Mouse (Mus musculus) fibroblast of lung, adult 2 months (primary cell): ENCODE results near the gene Ctnnb1.

ENCODE experiments used
- DNase-seq: peaks from one replicate; pipeline ENCODE4 v3.0.0-alpha.2; 2011; ENCODE audit warnings: low read depth

Gene Ctnnb1

DNA sequence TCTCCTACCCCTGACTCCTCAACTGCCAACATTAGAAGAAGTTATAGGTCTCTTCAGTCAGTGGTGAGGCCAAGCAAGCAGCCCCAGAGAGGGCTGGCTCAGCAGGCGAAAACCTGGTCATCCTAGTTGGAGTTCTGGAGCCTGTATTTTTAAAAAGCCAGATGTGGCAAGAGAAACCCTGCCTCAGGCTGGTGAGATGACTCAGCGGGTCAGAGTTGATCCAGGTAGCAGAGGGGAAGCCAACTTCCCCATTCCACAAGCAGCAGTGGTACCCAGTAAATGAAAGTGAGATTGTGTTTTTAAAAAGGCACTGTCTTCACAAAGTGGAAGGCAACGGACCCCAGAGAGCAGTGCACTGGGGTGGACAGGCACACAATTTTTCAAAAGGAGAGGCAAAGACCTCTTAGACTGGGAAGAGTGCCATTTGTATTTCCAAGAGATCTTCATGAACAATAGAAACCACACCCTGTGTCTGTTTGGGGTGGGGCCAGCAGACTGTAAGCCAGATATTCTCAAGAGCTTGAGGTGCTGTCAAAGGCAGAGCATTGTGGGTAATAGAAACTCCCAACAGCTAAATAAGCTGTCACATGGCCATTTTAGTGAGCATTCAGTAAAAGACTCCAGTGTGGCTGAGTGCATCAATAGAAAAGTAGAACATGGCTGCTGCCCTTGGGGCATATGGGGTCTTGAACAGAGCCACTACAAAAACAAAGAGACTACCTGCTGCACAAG lies 33.1 kb downstream of the Ctnnb1 start:
- DNase-seq: no peak

DNA sequence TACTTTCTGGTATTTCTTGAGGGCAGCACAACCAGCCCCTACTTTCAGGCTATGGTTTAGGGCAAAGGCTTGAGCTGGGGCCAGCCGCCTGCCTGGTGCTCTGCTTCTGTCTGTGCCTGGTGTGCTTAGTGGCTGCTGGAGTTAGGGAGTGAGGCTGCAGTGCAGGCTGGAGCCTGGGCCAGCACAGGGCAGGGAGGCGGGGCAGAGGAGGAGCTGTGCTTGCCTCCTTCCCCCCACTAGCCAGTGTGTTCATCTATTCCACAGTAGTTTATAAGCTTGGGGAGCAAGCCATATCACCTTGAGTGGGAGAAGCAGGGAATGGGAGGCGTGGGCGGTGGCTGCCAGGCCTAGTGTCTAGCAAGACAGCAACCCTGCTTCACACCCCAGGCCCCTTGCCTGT lies 34.1 kb downstream of the Ctnnb1 start:
- no peak for DNase-seq

DNA sequence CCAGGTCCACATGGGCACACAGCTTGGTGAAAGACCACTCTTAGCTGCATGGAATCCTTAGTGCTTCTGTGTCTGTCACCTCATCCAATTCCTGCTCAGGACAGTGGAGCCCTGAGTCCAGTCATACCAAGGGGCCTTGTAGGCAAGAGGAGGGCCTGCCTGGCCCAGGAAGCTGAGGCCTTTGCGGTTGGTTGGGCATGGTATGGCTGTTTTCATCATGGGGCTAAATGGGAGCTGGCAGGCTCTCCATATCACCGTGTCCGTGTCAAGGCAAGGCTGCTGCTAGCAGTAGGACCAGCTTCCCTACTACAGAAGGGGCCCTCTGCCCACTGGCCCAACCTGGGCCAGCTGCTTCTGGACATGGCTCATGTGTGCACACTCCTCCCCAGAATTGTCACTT lies 34.7 kb downstream of the Ctnnb1 start:
- no peak for DNase-seq

DNA sequence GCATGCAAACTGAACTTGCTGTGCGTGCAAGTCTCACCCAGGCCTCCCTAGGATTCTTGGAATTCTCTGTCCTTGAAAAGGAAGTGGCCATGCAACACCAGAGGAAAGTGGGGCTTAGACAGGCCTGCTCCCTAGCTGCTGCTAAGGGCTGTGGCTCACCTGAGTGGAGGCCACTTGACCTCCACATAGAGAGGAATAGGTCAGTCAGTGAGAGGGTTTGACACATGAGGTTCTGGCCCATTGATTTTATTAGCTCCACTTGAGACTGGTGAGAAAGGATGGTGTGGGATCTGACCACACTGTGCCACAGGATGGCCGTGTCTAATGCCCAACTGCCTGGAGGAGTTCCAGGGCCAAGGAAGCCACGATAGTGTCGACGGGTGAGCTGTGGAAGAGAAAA lies 35.2 kb downstream of the Ctnnb1 start:
- DNase-seq: no peak

DNA sequence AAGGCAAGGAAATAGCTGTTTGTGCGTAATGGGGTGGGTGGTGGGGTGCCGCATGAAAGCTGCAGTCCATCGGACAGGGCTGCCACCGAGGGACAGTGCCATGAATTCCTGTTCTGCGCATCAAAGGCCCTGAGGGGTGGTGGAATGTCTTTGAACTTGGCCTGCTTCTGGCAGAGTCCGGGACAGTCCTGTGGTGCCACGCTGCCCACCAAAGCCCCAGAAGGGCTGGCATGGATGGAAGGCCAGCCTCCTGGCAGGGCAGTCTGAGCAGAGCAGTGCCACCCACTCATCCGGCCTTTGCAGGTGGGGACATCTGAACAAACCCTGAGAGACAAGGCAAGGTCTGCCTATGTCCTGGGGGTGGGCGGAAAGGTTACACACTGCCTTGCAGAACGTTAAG lies 36.0 kb downstream of the Ctnnb1 start:
- DNase-seq: no peak

- DNase-seq: no peak
These were observed 44.1 kb downstream of the Ctnnb1 start for GRCm38 (mm10) chr9:120973026-120973515.

GRCm38 (mm10) chr9:120974209-120974608 lies 45.2 kb downstream of the Ctnnb1 start:
- DNase-seq: no peak

DNA sequence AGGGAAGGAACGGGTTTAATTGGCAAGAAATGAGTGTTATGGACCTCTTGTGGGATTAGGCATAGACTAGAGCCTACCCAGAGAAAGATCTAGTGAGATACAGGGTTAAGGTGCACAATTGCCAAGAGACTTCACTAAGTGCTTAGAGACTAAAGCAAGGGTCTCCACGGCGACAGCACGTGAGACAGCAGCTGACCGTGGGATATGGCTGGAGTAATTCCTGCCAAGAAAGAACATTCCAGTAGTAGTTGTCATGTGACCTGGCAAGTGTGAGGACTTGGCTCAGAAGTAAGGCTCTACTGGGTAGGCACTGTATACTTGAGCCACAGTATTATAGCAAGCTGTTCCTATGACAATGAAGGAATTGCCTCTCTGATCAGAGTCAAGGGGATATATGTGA lies 47.1 kb downstream of the Ctnnb1 start:
- peak; percentile 77 for DNase-seq

DNA sequence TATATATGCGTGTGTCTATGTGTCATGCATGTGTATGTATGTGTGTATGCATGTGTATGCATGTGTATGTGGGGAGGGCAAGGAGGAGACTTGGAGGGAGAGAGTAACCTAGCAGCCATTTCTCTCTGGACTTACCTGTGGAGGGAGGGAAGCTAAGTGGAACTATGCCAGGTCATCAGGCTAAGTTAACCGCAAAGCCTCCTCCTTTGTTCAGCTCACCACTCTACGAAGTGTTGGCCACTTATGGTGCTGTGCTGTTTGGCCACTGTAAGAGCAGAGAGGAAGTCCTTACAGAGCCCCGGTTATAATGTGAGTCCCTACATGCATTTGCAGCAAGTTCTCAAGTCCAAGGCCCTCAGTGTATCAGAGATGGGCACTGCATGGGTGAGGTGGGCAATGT lies 47.8 kb downstream of the Ctnnb1 start:
- DNase-seq: no peak

- DNase-seq: no peak
These were observed 52.8 kb downstream of the Ctnnb1 start for GRCm38 (mm10) chr9:120981777-120982176.

DNA sequence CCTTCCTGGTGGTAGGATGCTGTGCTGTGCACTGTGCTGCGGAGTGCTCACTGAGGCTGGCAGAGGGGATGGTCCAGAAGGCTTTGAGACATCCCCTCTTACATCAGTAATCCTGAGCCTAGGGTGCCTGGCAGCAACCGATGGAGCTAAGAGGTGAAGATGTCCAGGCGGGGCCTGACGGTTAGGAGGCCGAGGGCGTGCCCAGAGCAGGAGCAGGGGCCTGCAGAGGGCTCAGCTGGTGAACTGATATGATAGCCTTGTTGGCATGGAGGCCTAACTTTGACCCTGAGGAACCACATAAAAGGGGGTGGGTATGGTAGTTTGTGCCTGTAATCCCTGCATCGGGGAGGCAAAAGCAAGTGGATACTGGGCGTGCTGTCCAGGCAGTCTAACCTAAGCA lies 54.8 kb downstream of the Ctnnb1 start:
- no peak for DNase-seq

DNA sequence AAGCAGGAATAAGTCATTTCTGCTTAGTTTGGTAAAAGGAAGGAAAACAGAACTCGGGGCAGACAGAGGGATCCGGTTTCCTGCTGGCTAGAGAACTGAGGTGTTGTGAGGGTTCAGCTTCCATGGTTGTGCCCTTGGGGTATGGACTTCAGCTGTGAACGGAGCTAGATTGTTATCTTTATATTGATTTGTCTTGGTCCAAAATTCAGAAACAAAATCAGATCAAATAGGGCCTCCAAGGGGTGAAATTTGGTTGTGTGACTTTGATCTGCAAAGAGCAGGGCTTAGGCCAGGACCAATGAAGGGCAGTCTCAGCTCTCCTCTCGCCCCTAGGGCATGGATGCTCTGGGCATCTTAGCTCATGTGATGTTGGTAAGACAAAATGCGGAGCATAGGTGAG lies 55.5 kb downstream of the Ctnnb1 start:
- no peak for DNase-seq

- DNase-seq: no peak
These were observed 56.0 kb downstream of the Ctnnb1 start for GRCm38 (mm10) chr9:120985009-120985408.

- DNase-seq: no peak
These were observed 56.5 kb downstream of the Ctnnb1 start for GRCm38 (mm10) chr9:120985524-120985923.

DNA sequence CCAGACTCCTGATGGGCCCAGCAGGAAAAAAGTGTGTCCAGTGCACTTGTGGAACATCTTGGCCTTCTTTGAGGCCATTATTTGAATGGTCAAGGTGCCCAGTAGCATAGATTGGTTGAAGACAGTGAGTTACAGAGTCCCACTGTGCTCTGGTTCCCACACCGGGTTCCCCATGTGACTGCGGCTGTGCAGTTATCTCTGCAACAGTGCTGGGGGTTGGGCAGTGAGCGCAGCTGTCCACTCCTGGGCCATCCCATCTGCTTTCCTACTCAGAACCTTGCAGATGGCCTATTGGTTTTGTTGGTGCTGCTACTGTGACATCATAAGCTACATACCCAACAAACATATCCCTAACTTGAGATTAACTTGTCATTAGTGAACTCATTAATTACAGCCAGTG lies 57.2 kb downstream of the Ctnnb1 start:
- no peak for DNase-seq

- no peak for DNase-seq
These were observed 58.0 kb downstream of the Ctnnb1 start for GRCm38 (mm10) chr9:120986994-120987393.

DNA sequence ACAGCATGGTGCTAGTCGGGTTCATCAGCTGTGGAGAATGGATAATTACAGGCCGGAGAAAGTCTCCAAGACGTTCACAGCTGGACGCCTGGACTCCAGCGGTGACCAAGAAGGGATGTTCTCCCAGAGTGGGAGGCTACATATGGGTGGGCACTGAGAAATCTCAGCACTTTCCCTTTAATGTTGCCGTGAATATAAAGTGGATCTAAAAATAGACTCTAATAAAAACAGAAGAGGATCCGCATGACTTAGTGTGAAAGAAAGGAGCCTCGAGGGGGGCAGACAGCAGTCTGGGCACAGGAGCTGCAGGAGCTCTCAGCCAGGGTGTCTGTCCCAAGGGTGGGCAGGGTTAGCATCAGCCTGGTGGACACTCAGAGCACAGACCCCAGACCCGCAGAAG lies 59.1 kb downstream of the Ctnnb1 start:
- no peak for DNase-seq

DNA sequence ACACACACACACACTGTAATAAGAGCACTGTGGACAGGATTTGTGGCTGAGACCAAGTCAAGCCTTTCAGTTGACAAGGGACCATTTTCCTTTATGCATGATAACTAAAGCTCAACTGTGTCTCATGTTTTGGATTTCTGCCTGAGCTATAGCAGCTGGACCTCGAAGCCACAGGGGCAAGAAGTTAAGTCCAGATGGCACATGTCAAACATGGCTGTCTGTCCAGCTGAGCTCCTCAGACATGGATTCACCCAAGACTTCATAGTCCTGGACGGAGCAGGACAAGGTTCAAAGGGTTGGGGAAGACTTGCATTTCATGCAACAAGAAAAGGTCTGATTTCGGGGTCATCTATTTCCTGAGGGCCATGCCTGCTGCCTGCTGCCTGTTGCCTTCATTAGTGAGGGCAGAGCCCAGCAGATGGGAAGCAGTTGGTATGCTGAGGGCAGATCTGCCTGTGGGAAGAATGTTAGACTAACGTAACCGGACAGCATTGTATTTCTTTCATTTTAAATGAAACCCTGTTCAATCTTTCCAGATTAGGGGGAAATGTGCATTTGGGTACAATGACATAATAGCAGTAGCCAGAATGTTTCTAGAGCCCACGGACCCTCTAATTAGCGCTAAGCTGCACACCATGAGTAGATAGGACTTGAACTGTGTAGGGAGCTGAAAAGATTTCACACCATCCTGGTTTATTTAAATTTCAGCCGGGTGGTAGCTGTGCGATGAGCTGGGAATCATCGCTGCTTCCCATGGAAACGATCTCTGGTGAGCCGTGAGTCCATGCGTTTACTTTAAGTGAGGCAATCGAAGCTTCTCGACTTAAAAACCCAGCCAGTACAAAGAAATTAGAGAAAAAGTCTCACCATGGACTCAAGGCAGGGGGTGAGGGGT lies 61.0 kb downstream of the Ctnnb1 start:
- no peak for DNase-seq

DNA sequence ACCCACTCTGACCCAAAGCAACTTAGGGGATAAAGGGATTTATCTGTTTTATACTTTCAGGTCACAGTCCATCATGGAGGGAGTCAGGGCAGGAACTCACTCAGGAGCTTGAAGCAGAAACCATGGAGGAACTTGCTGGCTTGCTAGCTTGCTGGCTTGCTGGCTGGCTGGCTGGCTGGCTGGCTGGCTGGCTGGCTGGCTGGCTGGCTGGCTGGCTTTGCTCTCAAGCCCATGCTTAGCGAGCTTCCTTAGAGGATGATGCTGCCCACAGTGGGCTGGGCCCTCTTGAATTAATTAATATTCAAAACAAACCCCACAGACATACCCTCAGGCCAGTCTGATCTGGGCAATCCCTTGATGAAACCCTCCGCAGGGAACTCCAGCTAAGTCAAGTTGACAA lies 62.8 kb downstream of the Ctnnb1 start:
- no peak for DNase-seq

GRCm38 (mm10) chr9:120993004-120993403 lies 64.0 kb downstream of the Ctnnb1 start:
- no peak for DNase-seq

GRCm38 (mm10) chr9:120994223-120995155 lies 65.5 kb downstream of the Ctnnb1 start:
- no peak for DNase-seq

- no peak for DNase-seq
These were observed 69.7 kb downstream of the Ctnnb1 start for GRCm38 (mm10) chr9:120998696-120999095.
